Mouse (Mus musculus): ENCODE results near the gene Pnck. TPM values are rescaled to one million over a fixed set of nuclear protein-coding genes. Genes with fewer than 3 reads are reported as not detected.

Gene Pnck
- total and polyA plus RNA-seq, 3 experiments = 6.1 to 7.1 (median 6.3) TPM

- DNase-seq = peak; percentile 33
Measured at GRCm38 (mm10) chrX:73639901-73640469, 19.9 kb downstream of the Pnck start.

DNA sequence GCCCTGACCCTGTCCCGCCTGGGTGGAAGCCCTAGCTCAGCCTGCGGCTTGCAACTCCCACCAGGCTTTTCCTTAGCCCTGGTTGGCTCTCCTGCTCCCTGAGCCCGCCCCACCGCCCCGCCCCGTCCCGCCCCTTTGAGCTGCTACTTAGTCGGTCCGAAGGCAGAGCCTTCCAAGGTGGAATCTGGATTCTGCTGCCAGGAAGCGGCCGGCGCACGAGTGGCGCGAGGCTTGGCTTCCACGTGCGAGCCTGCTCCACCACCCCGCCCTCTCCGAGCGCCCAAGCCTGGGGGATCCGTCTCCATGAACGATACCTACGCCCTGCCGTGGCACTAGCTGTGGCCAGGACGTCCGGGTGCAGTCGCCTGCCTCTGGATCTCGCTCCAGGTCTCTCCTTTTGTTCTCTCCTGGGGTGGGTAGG lies 20.7 kb downstream of the Pnck start, which contains the start of gene Dusp9:
TSS of gene Dusp9 (plus strand) at position 165 of the 421 bp plus-strand sequence.
- peak; percentile 53 for DNase-seq

DNA sequence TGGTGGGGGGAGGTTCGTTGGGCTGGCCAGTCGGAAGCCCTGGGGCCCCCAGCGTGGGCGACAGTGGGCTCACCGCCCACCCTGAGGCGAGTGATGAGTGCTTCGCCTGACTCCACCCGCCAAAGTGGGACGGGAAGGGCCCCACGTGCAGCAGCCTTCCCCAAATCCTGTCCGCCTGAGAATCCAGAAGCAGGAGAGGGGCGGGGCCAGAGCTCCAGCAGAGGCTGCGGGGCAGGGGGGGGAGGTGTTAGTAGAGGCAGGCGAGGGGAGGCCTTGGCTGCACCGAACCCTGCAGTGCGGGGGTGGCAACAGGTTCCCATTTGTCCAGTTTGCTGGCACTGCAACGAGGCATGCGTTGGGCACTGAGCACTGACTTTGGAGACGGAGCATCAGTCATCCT lies 22.5 kb downstream of the Pnck start:
- DNase-seq = peak; percentile 14

- DNase-seq = no peak
Measured at GRCm38 (mm10) chrX:73635425-73635824, 24.5 kb downstream of the Pnck start.

DNA sequence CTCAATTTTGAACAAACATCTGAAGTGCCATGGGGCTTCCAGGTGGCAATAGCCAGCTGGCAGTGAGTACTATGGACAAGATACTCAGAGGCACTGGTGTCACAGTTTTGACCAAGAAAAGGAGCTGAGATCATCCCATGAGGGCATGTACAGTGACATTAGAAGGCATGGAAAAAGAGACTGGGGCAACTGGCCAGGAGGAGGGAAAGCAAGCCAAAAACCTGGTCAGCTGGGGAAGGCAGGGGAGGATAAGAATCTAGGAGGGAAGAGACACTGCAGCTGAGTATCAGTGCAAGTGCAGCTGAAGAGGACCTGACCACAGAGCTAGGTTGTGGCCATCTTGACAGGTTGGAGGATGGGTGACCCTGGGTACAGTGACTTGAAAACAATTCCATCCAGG lies 32.9 kb downstream of the Pnck start:
- no peak for DNase-seq

DNA sequence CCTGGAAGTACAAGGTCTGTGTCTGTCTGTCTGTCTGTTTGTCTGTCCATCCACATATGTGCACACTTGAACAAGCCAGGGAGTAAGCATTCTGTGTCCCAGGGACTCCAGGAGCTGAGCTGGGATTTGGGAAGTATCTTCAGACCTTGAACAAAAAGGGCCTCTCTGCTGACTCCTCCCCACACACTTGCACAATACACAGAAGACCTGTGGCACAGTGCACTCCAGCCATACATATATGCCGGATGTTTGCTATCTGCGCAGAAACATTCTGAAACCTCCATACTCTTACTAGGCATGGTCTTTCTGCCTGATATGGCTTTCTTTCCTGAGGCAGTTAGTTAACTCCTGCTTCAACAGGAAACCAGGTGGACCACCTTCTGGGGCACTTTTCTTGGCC lies 40.0 kb downstream of the Pnck start:
- DNase-seq = no peak

GRCm38 (mm10) chrX:73619401-73619800 lies 40.5 kb downstream of the Pnck start:
- DNase-seq = no peak

DNA sequence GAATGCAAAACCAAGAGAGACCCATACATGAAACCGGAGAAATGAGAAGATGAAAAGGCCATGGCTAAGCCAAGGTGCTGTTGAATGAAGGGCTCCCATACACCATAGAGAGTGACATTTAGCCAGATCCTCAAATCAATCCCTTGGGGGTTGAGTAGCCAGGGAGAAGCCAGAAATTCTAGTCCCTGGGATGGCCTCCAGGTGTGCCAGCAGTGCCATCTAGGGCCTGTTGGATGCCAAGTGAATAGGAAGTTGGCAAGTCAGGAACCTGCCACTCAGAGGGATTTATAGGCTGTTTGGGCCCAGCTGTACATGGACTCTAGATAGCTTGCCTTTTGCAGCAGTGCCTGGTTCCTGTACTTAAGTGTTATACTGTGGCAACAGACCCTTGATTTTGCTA lies 44.0 kb downstream of the Pnck start:
- no peak for DNase-seq

DNA sequence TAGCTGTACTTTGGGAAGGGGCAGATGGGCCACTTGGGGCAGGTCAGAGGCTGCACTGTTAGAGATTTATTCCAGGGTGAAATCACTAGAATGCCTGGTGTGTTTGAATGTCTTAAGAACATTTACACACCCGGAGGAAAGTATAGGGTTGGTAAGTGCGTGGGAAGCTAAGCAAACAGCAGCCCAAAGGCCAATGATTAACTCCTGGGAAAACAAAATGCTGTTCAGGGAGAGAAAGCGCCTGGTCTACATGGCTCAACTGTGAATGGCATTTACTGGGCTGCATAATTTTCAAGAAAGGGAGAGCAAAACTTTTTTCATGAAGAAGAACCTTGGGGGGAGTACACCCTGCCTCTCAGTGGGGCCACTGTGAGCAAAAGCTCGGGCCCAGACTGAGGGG lies 46.3 kb downstream of the Pnck start:
- DNase-seq = no peak

Other genes starting within 250 kb of the Pnck start
- gene Zfp92, start 249.0 kb downstream of the Pnck start, total RNA-seq (2021) = under 1 TPM; 0.26 to 0.38 TPM
- gene Zfp92, start 249.0 kb downstream of the Pnck start, polyA plus RNA-seq (2012; rRNA removed) = 0.10 and 0.11 TPM in 2 replicates
- not detected for gene Trex2, start 224.8 kb downstream of the Pnck start, total RNA-seq (2021)
- gene Trex2, start 224.8 kb downstream of the Pnck start, polyA plus RNA-seq (2012; rRNA removed) = 0.13 TPM in 1 of 2 replicates, not detected in the other
- 10 to 100 TPM; 20.3 to 31.3 TPM for gene Haus7, start 201.1 kb downstream of the Pnck start, total RNA-seq (2021)
- 12.6 and 15.5 TPM in 2 replicates for gene Haus7, start 201.1 kb downstream of the Pnck start, polyA plus RNA-seq (2012; rRNA removed)
- 100 to 1,000 TPM; 290 to 364 TPM for gene Bgn, start 176.5 kb downstream of the Pnck start, total RNA-seq (2021)
- 197 and 251 TPM in 2 replicates for gene Bgn, start 176.5 kb downstream of the Pnck start, polyA plus RNA-seq (2012; rRNA removed)
- gene Atp2b3, start 157.0 kb downstream of the Pnck start, total RNA-seq (2021) = 10 to 100 TPM; 38.2 to 42.3 TPM
- 24.9 and 29.0 TPM in 2 replicates for gene Atp2b3, start 157.0 kb downstream of the Pnck start, polyA plus RNA-seq (2012; rRNA removed)
- gene Dusp9, start 20.7 kb downstream of the Pnck start, total RNA-seq (2021) = under 1 TPM; 0.26 to 0.66 TPM
- gene Dusp9, start 20.7 kb downstream of the Pnck start, polyA plus RNA-seq (2012; rRNA removed) = 0.33 and 0.40 TPM in 2 replicates
- gene Slc6a8, start 13.0 kb upstream of the Pnck start, total RNA-seq (2021) = 100 to 1,000 TPM in 1 of 2 experiments, 10 to 100 TPM in 1; 73.8 to 137 TPM
- gene Slc6a8, start 13.0 kb upstream of the Pnck start, polyA plus RNA-seq (2012; rRNA removed) = 82.6 and 101 TPM in 2 replicates
- gene Bcap31, start 56.1 kb upstream of the Pnck start, total RNA-seq (2021) = 100 to 1,000 TPM; 271 to 301 TPM
- gene Bcap31, start 56.1 kb upstream of the Pnck start, polyA plus RNA-seq (2012; rRNA removed) = 24.3 and 30.1 TPM in 2 replicates
- 10 to 100 TPM; 28.1 to 29.6 TPM for gene Abcd1, start 56.5 kb upstream of the Pnck start, total RNA-seq (2021)
- gene Abcd1, start 56.5 kb upstream of the Pnck start, polyA plus RNA-seq (2012; rRNA removed) = 35.2 and 41.1 TPM in 2 replicates
- under 1 TPM; 0.41 to 0.49 TPM for gene Plxnb3, start 97.0 kb upstream of the Pnck start, total RNA-seq (2021)
- 1.2 and 1.5 TPM in 2 replicates for gene Plxnb3, start 97.0 kb upstream of the Pnck start, polyA plus RNA-seq (2012; rRNA removed)
- under 1 TPM; 0.20 to 0.41 TPM for gene Srpk3, start 114.3 kb upstream of the Pnck start, total RNA-seq (2021)
- gene Srpk3, start 114.3 kb upstream of the Pnck start, polyA plus RNA-seq (2012; rRNA removed) = 1.1 and 1.3 TPM in 2 replicates
- gene Idh3g, start 126.8 kb upstream of the Pnck start, total RNA-seq (2021) = 100 to 1,000 TPM; 521 to 581 TPM
- gene Idh3g, start 126.8 kb upstream of the Pnck start, polyA plus RNA-seq (2012; rRNA removed) = 256 and 277 TPM in 2 replicates
- 100 to 1,000 TPM; 163 to 177 TPM for gene Ssr4, start 126.9 kb upstream of the Pnck start, total RNA-seq (2021)
- 257 and 339 TPM in 2 replicates for gene Ssr4, start 126.9 kb upstream of the Pnck start, polyA plus RNA-seq (2012; rRNA removed)
- 1 to 10 TPM; 2.8 to 7.0 TPM for gene Pdzd4, start 164.9 kb upstream of the Pnck start, total RNA-seq (2021)
- 1.9 and 3.0 TPM in 2 replicates for gene Pdzd4, start 164.9 kb upstream of the Pnck start, polyA plus RNA-seq (2012; rRNA removed)
- not detected for gene Avpr2, start 232.0 kb upstream of the Pnck start, total RNA-seq (2021)
- not detected in 2 replicates for gene Avpr2, start 232.0 kb upstream of the Pnck start, polyA plus RNA-seq (2012; rRNA removed)
- gene L1cam, start 236.0 kb upstream of the Pnck start, total RNA-seq (2021) = 1 to 10 TPM; 8.6 to 9.7 TPM
- 2.6 and 4.4 TPM in 2 replicates for gene L1cam, start 236.0 kb upstream of the Pnck start, polyA plus RNA-seq (2012; rRNA removed)